Mouse (Mus musculus) brain, embryonic 14.5 days (tissue): Measurements from ENCODE around the gene Amh.

Experiments used
- CTCF ChIP-seq: fragments of 200-500 bp; IDR thresholded peaks from 2 replicates; pipeline ENCODE4 v1.5.1; 2012; ENCODE audit warnings: inconsistent platforms, mild to moderate bottlenecking, moderate library complexity, borderline replicate concordance; ENCODE audit not compliant: insufficient read depth, insufficient read length; ENCODE audit errors: extremely low read depth
- POLR2A ChIP-seq: fragments of 200-500 bp; IDR thresholded peaks from 2 replicates; pipeline ENCODE4 v1.6.1; 2012; ENCODE audit warnings: mild to moderate bottlenecking, inconsistent platforms, borderline replicate concordance; ENCODE audit not compliant: poor library complexity, insufficient read depth, insufficient read length, severe bottlenecking; ENCODE audit errors: extremely low read depth

- TF ChIP-seq CTCF (no peak), POLR2A (no peak)
These were observed 11.2 kb upstream of the Amh start for GRCm38 (mm10) chr10:80793803-80794202.
